Mouse (Mus musculus) heart, embryonic 13.5 days (tissue): ENCODE measurements at regions not wholly inside any gene's neighbourhood (a gene's known extent, or its start where the extent isn't known, plus 50 kb on each side); places are given as distances from the start of the nearest gene placed in this dataset.

Experiments
- ATAC-seq: fragments of 200-750 bp; cut with Nextera tagmentation; 2 replicates; pipeline ENCODE4 v1.8.0; 2017; ENCODE audit warnings: moderate TSS enrichment; ENCODE audit not compliant: insufficient number of reproducible peaks, low FRiP score, low TSS enrichment; ENCODE audit errors: extremely low read depth
- H3K27ac ChIP-seq: fragments of 300-500 bp; sonication (generic); replicated peaks from 2 replicates; pipeline ENCODE4 v1.5.1; 2015; ENCODE audit warnings: moderate library complexity, mild to moderate bottlenecking, inconsistent platforms
- H3K27me3 ChIP-seq: fragments of 300-500 bp; sonication (generic); replicated peaks from 2 replicates; pipeline ENCODE4 v1.6.1; 2015; ENCODE audit warnings: mild to moderate bottlenecking, inconsistent platforms
- H3K36me3 ChIP-seq: fragments of 300-500 bp; sonication (generic); 2 replicates; pipeline ENCODE4 v1.6.1; 2015; ENCODE audit warnings: mild to moderate bottlenecking, inconsistent platforms
- H3K4me1 ChIP-seq: fragments of 300-500 bp; sonication (generic); 2 replicates; pipeline ENCODE4 v1.6.1; 2015; ENCODE audit warnings: inconsistent platforms
- H3K4me2 ChIP-seq: fragments of 300-500 bp; sonication (generic); 2 replicates; pipeline ENCODE4 v1.6.1; 2015; ENCODE audit warnings: inconsistent platforms, mild to moderate bottlenecking, moderate library complexity
- H3K4me3 ChIP-seq: fragments of 300-500 bp; sonication (generic); 2 replicates; pipeline ENCODE4 v1.5.1; 2015; ENCODE audit warnings: moderate library complexity, mild to moderate bottlenecking, inconsistent platforms
- H3K9ac ChIP-seq: fragments of 300-500 bp; sonication (generic); 2 replicates; pipeline ENCODE4 v1.6.1; 2015; ENCODE audit warnings: inconsistent platforms, mild to moderate bottlenecking, moderate library complexity
- H3K9me3 ChIP-seq: fragments of 300-500 bp; sonication (generic); 2 replicates; pipeline ENCODE4 v1.6.1; 2016; ENCODE audit warnings: inconsistent platforms
- WGBS: fragments of 180-500 bp; shearing (Covaris S2); methylation state at CpG from one replicate; pipeline ENCODE4 v1.1.7; 2015; ENCODE audit warnings: mixed read lengths; 5-methylcytosine and 5-hydroxymethylcytosine counted together

DNA sequence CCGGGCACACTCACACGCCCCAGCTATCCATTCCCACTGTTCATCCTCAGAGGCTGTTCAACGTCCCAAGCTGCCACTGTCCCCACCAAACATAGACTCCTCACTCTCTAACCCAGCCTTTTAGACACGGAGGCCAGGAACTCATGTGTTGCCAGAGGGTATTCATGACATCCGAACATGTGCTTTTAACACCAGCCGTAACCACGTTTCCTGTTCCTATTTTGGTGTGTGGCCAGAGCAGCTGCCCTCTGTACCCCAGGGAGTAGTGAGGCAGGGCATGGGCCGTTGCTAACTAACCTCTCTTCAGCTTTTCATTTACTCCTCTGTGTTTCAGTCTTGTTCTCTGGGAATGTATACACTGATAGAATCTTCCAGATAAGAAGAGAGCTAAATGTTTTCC, 156.2 kb downstream of the Glrx3 start:
- Histone ChIP-seq H3K27ac (no peak overlapping the region), H3K4me3 (no peak overlapping the region), H3K36me3 (no peaks in the 10 kb centered on the region), H3K4me2 (no peak overlapping the region), H3K4me1 (no peaks in the 10 kb centered on the region), H3K27me3 (0 out of 2 replicates have a peak, but pooled peaks cover 3% of the 10 kb centered on the region), H3K9me3 (no peaks in the 10 kb centered on the region), H3K9ac (no peak overlapping the region)
- no peak for ATAC-seq
- 54% methylated on average over 8 of the region's 8 CpGs for WGBS

DNA sequence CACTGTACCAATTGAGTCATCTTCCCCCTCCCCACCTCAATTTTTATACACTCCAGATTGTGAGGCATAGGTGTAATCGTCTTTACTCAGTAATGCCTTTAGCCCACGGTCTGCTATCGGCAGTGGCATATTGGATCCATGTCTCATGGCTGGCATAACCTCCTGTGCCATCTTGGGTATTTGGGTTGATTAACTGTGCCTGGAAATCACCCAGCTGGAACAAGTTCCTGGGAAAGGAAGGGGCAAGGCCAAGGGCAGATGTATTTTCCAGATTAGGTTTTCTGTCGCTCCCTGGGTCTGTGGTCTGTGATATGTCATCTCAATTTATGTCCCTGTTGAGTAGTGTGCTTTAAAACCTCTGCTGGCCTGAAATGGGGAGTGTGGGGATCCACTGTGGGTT, 158.2 kb downstream of the Glrx3 start:
- 0 out of 2 replicates have a peak, but pooled peaks cover 3% of the 10 kb centered on the region for H3K27me3 ChIP-seq
- H3K9ac ChIP-seq = no peak overlapping the region
- 80% methylated on average over 4 of the region's 4 CpGs for WGBS
- no peaks in the 10 kb centered on the region for H3K36me3 ChIP-seq
- no peaks in the 10 kb centered on the region for H3K4me1 ChIP-seq
- H3K9me3 ChIP-seq = no peaks in the 10 kb centered on the region
- H3K4me3 ChIP-seq = no peak overlapping the region
- no peak for ATAC-seq
- H3K27ac ChIP-seq = no peak overlapping the region
- no peak overlapping the region for H3K4me2 ChIP-seq

DNA sequence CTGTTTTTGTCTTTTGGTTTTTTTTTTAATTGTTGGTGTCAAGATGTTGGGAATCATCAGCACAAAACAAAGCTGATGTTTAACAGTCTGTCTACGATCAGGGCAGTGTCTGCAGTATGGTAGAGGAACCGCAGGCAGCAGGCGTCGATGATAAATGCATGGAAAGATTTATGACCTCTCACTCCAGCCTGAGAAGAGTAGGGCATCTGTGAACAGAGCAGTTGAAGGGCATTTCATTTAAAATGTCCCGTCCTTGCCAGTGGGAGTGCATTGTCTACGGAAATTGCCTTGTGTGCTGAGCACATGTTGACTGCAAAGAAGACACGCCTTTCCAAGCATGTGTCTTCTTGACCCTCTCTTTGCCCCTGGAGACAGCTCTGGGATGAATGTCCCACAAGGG, 158.7 kb downstream of the Glrx3 start:
- H3K9ac ChIP-seq = no peak overlapping the region
- H3K27me3 ChIP-seq = peaks cover 7% of the 10 kb centered on the region; the same call in 1 of the 2 replicates
- H3K4me3 ChIP-seq = no peak overlapping the region
- H3K4me2 ChIP-seq = no peak overlapping the region
- no peaks in the 10 kb centered on the region for H3K36me3 ChIP-seq
- no peaks in the 10 kb centered on the region for H3K4me1 ChIP-seq
- H3K27ac ChIP-seq = no peak overlapping the region
- H3K9me3 ChIP-seq = no peaks in the 10 kb centered on the region
- no peak for ATAC-seq
- 75% methylated on average over 7 of the region's 7 CpGs for WGBS

DNA sequence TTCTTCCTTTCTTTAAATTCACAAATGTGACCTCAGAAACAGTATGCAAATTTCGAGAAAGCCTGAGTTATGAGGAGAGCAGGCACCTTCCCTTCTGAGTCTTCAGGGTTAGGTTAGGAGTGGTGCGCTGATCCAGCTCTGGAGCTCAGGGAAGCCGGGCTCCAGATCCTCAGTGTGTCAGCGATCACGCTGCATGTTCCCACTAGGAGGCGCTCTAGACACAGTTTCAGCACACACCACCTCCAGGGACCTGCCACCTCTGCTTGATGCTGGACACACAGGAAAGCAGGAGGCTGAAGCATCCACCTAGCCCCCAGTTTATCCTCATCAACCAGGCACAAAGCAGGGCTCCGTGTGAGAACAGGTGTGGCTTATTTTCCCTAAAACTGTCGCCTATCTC, 165.6 kb downstream of the Glrx3 start:
- Histone ChIP-seq H3K4me3 (no peak overlapping the region), H3K9me3 (no peaks in the 10 kb centered on the region), H3K27me3 (peaks cover 45% of the 10 kb centered on the region), H3K36me3 (no peaks in the 10 kb centered on the region), H3K4me2 (no peak overlapping the region), H3K9ac (no peak overlapping the region), H3K27ac (no peak overlapping the region), H3K4me1 (no peaks in the 10 kb centered on the region)
- WGBS = 9% methylated on average over 8 of the region's 8 CpGs
- ATAC-seq = no peak

GRCm38 (mm10) chr7:137609752-137610151, 172.3 kb downstream of the Glrx3 start:
- peaks cover 43% of the 10 kb centered on the region for H3K27me3 ChIP-seq
- H3K4me1 ChIP-seq = peaks cover 9% of the 10 kb centered on the region
- H3K36me3 ChIP-seq = no peaks in the 10 kb centered on the region
- 29% methylated on average over 6 of the region's 6 CpGs for WGBS
- no peak overlapping the region for H3K9ac ChIP-seq
- H3K27ac ChIP-seq = no peak overlapping the region
- no peak for ATAC-seq
- no peak overlapping the region for H3K4me3 ChIP-seq
- H3K4me2 ChIP-seq = no peak overlapping the region
- H3K9me3 ChIP-seq = no peaks in the 10 kb centered on the region

GRCm38 (mm10) chr7:137611363-137611762, 173.9 kb downstream of the Glrx3 start:
- Histone ChIP-seq H3K27me3 (peaks cover 35% of the 10 kb centered on the region), H3K9me3 (no peaks in the 10 kb centered on the region), H3K9ac (no peak overlapping the region), H3K4me3 (no peak overlapping the region), H3K4me2 (no peak overlapping the region), H3K4me1 (peaks cover 9% of the 10 kb centered on the region), H3K27ac (no peak overlapping the region), H3K36me3 (no peaks in the 10 kb centered on the region)
- WGBS = 54% methylated on average over 6 of the region's 6 CpGs
- ATAC-seq = no peak

- 62% methylated on average over 7 of the region's 7 CpGs for WGBS
- no peaks in the 10 kb centered on the region for H3K36me3 ChIP-seq
- no peak overlapping the region for H3K9ac ChIP-seq
- ATAC-seq = no peak
- H3K4me1 ChIP-seq = peaks cover 9% of the 10 kb centered on the region
- no peak overlapping the region for H3K27ac ChIP-seq
- H3K4me3 ChIP-seq = no peak overlapping the region
- H3K9me3 ChIP-seq = no peaks in the 10 kb centered on the region; the same call in 1 of the 2 replicates
- H3K27me3 ChIP-seq = peaks cover 35% of the 10 kb centered on the region
- H3K4me2 ChIP-seq = no peak overlapping the region
Observed at GRCm38 (mm10) chr7:137611891-137612522, 174.6 kb downstream of the Glrx3 start.

DNA sequence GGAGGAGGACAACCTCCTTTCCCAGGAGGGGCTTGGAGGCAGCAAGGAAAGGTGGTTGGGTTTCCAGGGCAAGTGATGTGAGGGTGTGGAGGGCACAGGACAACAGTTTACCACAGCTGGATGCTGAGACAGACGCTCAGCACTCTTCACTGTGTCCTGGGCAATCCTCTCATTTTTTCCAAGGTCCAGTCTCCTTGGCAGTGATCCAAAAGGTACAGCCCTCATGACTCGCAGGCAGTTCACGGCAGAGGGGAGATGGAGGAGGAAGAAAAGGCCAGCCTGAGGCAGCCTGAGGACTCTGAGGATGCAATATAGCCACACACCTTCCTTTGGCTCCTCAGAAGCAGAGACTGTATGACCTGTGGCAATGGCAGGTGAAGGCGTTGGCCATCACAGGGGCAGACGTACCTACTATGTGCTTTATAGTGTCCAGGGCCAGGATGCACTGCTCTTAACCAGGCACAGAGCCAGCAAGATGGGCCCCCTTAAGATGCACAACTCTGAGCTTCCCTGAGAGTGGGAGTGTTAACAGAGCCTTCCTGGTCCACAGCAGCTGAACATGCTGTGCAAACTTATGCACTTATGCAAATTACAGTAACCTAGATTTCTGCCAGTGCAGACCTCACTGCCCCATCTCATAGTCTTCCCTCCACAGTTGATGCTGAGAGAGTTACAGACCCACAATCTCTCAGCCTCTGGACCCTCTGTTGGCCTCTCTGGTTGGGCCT, 181.2 kb downstream of the Glrx3 start:
- Histone ChIP-seq H3K27me3 (peaks cover 18% of the 10 kb centered on the region), H3K9me3 (no peaks in the 10 kb centered on the region; the same call in 1 of the 2 replicates), H3K4me3 (no peak overlapping the region), H3K36me3 (no peaks in the 10 kb centered on the region), H3K9ac (no peak overlapping the region), H3K4me2 (no peak overlapping the region), H3K4me1 (no peaks in the 10 kb centered on the region), H3K27ac (no peak overlapping the region)
- ATAC-seq = no peak
- 44% methylated on average over 5 of the region's 5 CpGs for WGBS

DNA sequence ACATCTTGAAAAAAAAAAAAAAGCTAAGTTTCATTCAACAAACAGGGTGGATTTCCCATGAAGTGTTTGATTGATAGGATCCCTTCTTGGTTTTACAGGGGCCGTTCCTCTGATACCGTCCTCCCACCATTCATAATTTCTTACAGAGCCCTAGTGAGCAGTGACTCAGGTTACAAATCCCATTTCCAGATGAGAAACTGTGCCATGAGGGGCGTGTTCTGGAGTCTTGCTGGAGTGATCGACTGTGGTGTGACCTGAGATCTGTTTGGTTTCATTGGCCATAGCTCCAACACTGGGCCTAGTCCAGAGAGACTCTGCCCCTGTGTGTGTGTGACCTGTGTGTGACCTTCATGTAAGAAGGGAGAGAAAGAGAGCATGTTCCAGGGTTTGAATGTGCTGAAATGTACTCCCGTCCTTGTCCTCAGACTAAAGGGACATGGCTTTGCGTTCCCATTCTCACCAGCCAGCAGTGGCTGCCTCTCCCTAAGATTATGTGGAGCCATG, 181.9 kb downstream of the Glrx3 start:
- no peak overlapping the region for H3K4me3 ChIP-seq
- no peaks in the 10 kb centered on the region for H3K36me3 ChIP-seq
- ATAC-seq = no peak
- no peak overlapping the region for H3K4me2 ChIP-seq
- 63% methylated on average over 6 of the region's 6 CpGs for WGBS
- peaks cover 10% of the 10 kb centered on the region for H3K27me3 ChIP-seq
- no peaks in the 10 kb centered on the region for H3K4me1 ChIP-seq
- H3K27ac ChIP-seq = no peak overlapping the region
- no peak overlapping the region for H3K9ac ChIP-seq
- H3K9me3 ChIP-seq = no peaks in the 10 kb centered on the region; the same call in 1 of the 2 replicates

GRCm38 (mm10) chr7:137628266-137628665, 190.9 kb downstream of the Glrx3 start:
- H3K27ac ChIP-seq = no peak overlapping the region
- no peaks in the 10 kb centered on the region for H3K9me3 ChIP-seq
- H3K36me3 ChIP-seq = no peaks in the 10 kb centered on the region
- no peak for ATAC-seq
- H3K4me2 ChIP-seq = no peak overlapping the region
- no peak overlapping the region for H3K4me3 ChIP-seq
- no peaks in the 10 kb centered on the region for H3K27me3 ChIP-seq
- H3K9ac ChIP-seq = no peak overlapping the region
- 76% methylated on average over 3 of the region's 3 CpGs for WGBS
- no peaks in the 10 kb centered on the region for H3K4me1 ChIP-seq

GRCm38 (mm10) chr7:137629540-137629939, 192.1 kb downstream of the Glrx3 start:
- no peak overlapping the region for H3K27ac ChIP-seq
- no peaks in the 10 kb centered on the region for H3K27me3 ChIP-seq
- H3K9me3 ChIP-seq = no peaks in the 10 kb centered on the region
- H3K9ac ChIP-seq = no peak overlapping the region
- H3K4me3 ChIP-seq = no peak overlapping the region
- WGBS = 80% methylated on average over 5 of the region's 5 CpGs
- no peak for ATAC-seq
- no peaks in the 10 kb centered on the region for H3K4me1 ChIP-seq
- no peaks in the 10 kb centered on the region for H3K36me3 ChIP-seq
- H3K4me2 ChIP-seq = no peak overlapping the region

DNA sequence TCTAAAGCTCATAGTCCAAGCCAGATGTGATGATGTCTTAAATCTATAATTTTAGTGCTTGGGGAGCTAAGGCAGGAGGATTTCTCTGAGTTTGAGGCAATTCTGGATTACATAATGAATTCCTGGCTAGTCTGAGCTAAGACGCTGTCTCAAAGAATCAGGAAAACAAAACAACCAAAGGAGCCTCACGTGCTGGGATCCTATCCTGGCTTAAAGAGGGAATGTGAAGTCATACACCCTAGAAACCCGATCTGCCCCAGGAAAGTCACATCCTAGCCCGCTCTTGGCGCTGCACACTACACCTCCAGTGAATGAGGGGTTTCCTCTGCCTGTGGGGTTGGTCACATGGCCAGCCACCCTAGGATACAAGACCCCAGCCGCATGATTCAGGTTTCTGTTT, 211.2 kb downstream of the Glrx3 start:
- no peak overlapping the region for H3K4me2 ChIP-seq
- no peaks in the 10 kb centered on the region for H3K36me3 ChIP-seq
- no peaks in the 10 kb centered on the region for H3K27me3 ChIP-seq
- no peaks in the 10 kb centered on the region for H3K9me3 ChIP-seq
- ATAC-seq = no peak
- H3K27ac ChIP-seq = no peak overlapping the region
- WGBS = 51% methylated on average over 6 of the region's 6 CpGs
- H3K9ac ChIP-seq = no peak overlapping the region
- H3K4me1 ChIP-seq = no peaks in the 10 kb centered on the region
- no peak overlapping the region for H3K4me3 ChIP-seq
